Mouse (Mus musculus) cerebral cortex, adult 2 months (tissue): Measurements from ENCODE around the gene St3gal4.

Source experiments
- WGBS: fragments of 180-500 bp; shearing (Covaris S2); methylation state at CpG from one replicate; pipeline ENCODE4 v1.1.7; 2018; 5-methylcytosine and 5-hydroxymethylcytosine counted together

Gene St3gal4

GRCm38 (mm10) chr9:35105884-35106880, 12.9 kb downstream of the St3gal4 start:
- 58% methylated on average over 15 of the region's 15 CpGs for WGBS

DNA sequence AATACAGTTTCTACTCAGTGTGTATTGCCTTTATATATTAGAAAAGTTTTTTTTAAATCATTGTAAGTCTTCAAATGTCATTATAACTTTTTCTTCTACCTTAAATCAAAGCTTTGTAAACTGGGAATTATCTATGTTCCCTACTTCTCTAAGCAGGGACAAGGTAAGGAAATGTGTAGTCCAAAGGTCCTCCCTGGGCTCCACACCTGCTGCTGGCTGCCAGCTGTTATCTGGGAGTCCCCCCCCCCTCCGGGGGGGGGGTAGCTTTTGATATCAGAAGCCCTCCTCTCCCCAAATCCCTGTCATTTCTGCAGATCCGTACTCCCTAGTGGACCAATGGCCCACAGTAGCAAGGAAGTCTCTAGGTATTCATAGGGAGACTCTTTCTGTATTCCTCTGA, 13.6 kb downstream of the St3gal4 start:
- WGBS = 70% methylated on average over 2 of the region's 2 CpGs

- 85% methylated on average over 4 of the region's 4 CpGs for WGBS
Measured at GRCm38 (mm10) chr9:35104711-35105110, 14.4 kb downstream of the St3gal4 start.

- WGBS = 77% methylated on average over 4 of the region's 4 CpGs
Measured at GRCm38 (mm10) chr9:35098762-35099161, 20.3 kb downstream of the St3gal4 start.

DNA sequence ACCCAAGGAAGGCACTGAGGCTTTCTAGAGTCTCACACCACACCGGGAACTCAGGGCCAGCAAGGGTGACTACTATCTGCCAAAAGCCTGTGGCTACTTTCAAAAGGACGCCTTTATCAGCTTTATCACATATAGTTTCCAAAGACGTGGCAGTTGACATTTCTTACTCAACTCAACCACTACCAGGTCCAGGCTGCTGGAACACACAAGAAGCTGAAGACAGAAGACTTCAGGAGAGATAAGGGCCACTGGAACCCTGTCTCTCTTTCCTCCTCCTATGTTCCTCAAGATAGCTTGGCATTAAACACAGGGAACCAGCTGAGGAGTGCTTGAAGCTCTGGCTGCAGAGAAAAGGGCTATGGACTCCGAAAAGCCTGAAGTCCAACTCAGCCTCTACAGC, 21.2 kb downstream of the St3gal4 start:
- 88% methylated on average over 4 of the region's 4 CpGs for WGBS

DNA sequence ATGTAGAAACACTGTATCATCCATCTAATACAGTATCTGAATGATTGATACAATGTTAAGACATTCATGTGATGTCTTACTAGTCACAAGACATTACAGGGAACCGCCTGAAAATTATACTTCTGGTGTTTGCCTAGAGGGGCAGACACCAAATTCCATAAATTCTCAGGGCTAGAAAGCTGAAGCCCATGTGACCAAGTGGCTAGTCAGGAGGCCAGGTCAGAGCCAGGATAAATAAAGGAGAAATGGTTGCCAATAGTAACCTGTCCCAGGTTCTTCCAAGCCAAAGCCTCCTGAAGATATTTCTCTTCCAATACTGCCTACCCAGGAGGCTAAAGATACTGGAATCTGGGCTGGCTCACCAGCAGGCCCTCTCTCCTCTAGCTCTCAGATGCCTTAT, 23.3 kb downstream of the St3gal4 start:
- 94% methylated on average over 1 of the region's 1 CpGs for WGBS

- 95% methylated on average over 3 of the region's 3 CpGs for WGBS
Measured at GRCm38 (mm10) chr9:35093350-35093749, 25.7 kb downstream of the St3gal4 start.

DNA sequence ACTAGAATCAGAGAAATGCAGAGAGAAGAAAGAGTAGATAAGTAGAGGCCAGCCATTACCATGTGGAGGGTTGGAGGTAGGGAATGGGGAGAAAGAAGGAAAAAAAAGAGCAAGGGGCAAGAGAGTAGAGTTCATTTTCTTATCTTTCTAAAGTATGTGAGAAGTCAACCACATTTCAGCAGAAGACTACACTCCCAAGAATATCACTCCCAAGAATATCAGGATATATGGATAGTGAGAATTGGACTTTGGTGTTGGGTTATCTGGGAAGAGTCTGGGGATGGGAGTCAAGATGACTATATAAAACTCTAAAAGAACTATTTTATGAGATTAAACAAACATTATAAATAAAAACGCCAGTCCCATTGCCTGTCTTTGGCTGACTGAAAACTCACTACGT, 26.2 kb downstream of the St3gal4 start:
- 99% methylated on average over 2 of the region's 2 CpGs for WGBS

GRCm38 (mm10) chr9:35061446-35061845, 57.6 kb downstream of the St3gal4 start:
- WGBS = 58% methylated on average over 2 of the region's 2 CpGs

GRCm38 (mm10) chr9:35059881-35060280, 59.2 kb downstream of the St3gal4 start:
- WGBS = 86% methylated on average over 5 of the region's 5 CpGs

DNA sequence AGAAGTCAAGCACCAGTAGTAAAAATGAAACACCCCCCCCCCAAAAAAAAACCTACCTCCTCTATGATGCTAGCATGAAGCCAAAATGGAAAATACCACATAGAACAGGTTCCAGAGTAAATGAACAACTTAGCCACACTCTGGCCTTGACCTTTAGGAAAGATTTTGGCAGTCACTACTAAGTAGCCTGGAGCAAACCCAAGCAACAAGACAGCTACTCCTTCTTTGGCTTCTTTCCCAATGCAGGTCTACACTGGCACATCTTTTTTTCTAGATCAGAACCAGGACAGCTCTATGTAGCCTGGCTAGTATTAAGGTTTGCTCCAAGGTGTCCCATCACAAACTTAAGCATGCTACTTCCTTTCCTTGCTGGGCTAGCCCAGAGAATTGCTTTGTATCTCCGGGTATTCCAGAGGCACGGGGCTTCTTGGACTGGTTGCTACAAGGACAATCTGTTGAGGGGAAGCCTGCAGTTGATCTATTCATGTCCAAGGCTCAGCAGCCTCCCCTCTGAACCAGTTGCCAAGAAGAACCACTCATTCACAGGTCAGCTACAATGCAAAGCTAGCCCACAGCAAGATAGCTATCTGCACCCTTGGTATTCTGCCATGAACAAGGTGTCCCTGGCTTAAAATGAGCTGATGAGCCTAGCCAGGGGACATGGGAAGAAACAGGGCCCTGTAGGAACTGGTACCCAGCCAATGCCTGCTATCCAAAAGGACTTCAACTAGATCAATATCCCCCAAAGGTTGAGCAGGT, 60.3 kb downstream of the St3gal4 start:
- WGBS = 69% methylated on average over 2 of the region's 2 CpGs

DNA sequence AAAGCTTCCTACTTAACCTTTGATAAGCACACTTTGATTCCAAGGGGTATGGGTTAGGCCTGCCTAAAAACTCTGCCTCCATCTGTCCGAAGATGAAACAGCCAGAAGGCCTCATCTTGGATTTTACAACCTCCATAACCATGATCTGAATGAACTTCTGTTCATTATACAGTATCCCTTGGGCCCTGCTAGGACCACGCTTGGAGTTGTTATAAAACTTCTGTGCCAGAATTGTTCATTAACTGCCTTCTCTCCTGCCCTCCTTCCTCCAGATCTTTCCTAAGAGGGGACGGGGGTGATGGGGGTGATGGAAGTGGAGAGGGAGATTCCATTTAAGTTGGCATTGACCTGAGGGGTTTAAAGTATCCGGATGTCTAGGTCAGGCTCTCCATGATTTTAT, 60.9 kb downstream of the St3gal4 start:
- WGBS = 95% methylated on average over 4 of the region's 4 CpGs

GRCm38 (mm10) chr9:35057631-35058030, 61.4 kb downstream of the St3gal4 start:
- 96% methylated on average over 6 of the region's 6 CpGs for WGBS

- WGBS = 68% methylated on average over 3 of the region's 3 CpGs
Measured at GRCm38 (mm10) chr9:35056611-35057010, 62.5 kb downstream of the St3gal4 start.

- 92% methylated on average over 11 of the region's 11 CpGs for WGBS
Measured at GRCm38 (mm10) chr9:35055528-35056330, 63.3 kb downstream of the St3gal4 start.

DNA sequence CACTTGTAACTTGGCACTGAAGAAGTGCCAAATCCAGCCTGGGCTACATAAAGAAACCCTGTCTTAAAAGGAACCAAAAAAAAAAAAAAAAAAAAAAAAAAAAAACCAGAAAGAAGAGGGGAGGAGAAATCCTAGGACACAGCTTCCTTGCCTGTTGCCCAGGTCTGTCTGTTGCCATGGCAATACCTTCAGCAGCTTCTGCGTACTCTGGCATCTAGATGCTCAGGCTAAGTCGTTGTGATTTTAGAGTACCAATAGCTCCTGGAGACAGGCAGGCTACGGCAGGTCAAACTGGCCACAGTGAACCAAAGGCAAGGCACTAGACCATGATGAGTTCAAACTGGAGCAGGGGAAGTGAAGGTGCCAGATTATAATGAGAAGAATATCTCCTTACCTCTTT, 65.4 kb downstream of the St3gal4 start:
- 67% methylated on average over 3 of the region's 3 CpGs for WGBS

DNA sequence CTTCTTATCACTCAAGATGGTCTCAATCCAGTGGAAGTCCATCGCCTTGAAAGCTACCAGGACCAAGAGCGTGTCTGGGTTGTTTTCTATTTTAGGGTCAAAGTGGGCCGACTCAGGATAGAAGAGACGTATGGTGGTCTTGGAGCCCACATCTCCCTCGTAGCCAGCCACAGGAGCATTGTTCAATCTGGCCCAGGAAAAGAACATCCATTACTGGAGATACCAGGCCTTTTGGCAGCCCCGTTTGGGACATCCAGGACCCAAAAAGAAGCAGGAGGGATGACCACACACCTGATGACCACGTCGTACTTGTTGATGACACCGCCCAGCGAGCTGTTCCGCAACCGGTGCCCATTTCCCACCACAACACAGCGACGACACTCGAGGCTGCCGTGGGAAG, 66.0 kb downstream of the St3gal4 start:
- 95% methylated on average over 16 of the region's 16 CpGs for WGBS

- WGBS = 95% methylated on average over 4 of the region's 4 CpGs
Measured at GRCm38 (mm10) chr9:35052671-35053070, 66.4 kb downstream of the St3gal4 start.

GRCm38 (mm10) chr9:35051666-35052065, 67.4 kb downstream of the St3gal4 start:
- 95% methylated on average over 4 of the region's 4 CpGs for WGBS

GRCm38 (mm10) chr9:35050701-35051454, 68.2 kb downstream of the St3gal4 start:
- 93% methylated on average over 6 of the region's 6 CpGs for WGBS

- 66% methylated on average over 3 of the region's 3 CpGs for WGBS
Measured at GRCm38 (mm10) chr9:35049891-35050527, 69.1 kb downstream of the St3gal4 start.
